Mouse (Mus musculus) cerebellum, adult (tissue): ENCODE results near the gene Pigg.
A peak's percentile ranks its signal among the peaks of the same experiment; 100 is the strongest.

ENCODE experiments used
- ATAC-seq: cut with Nextera tagmentation; 2 replicates; pipeline ENCODE4 v1.9.2; 2017; ENCODE audit warnings: mild to moderate bottlenecking, moderate library complexity, mixed read lengths; ENCODE audit not compliant: insufficient number of reproducible peaks, low FRiP score, low TSS enrichment

Gene Pigg

GRCm38 (mm10) chr5:108349511-108350148 is 37.2 kb downstream of the Pigg start:
- no peak for ATAC-seq

- ATAC-seq, result no peak
Observed at GRCm38 (mm10) chr5:108354056-108354455, 41.6 kb downstream of the Pigg start.

- no peak for ATAC-seq
Observed at GRCm38 (mm10) chr5:108357862-108358261, 45.5 kb downstream of the Pigg start.

GRCm38 (mm10) chr5:108359491-108359890 is 47.1 kb downstream of the Pigg start:
- no peak for ATAC-seq

GRCm38 (mm10) chr5:108360211-108360610 is 47.8 kb downstream of the Pigg start:
- no peak for ATAC-seq

GRCm38 (mm10) chr5:108362330-108362729 is 49.9 kb downstream of the Pigg start:
- ATAC-seq, result no peak

- no peak for ATAC-seq
Observed at GRCm38 (mm10) chr5:108366328-108366983, 54.0 kb downstream of the Pigg start.

GRCm38 (mm10) chr5:108366984-108367841 is 54.8 kb downstream of the Pigg start:
- ATAC-seq, result peak; percentile 38

- ATAC-seq, result no peak
Observed at GRCm38 (mm10) chr5:108367871-108368332, 55.5 kb downstream of the Pigg start, which contains the start of gene Gm42517. Gene Gm42517, minus strand, starts transcription at chr5:108367922.

GRCm38 (mm10) chr5:108368446-108368845 is 56.0 kb downstream of the Pigg start:
- no peak for ATAC-seq

- ATAC-seq, result peak; percentile 36; the same call in 1 of the 2 replicates
Observed at GRCm38 (mm10) chr5:108368851-108369621, 56.6 kb downstream of the Pigg start.

- ATAC-seq, result no peak
Observed at GRCm38 (mm10) chr5:108369964-108370363, 57.6 kb downstream of the Pigg start.

GRCm38 (mm10) chr5:108374079-108374478 is 61.7 kb downstream of the Pigg start:
- ATAC-seq, result no peak

- no peak for ATAC-seq
Observed at GRCm38 (mm10) chr5:108376059-108376458, 63.6 kb downstream of the Pigg start.

- no peak for ATAC-seq
Observed at GRCm38 (mm10) chr5:108378346-108378745, 65.9 kb downstream of the Pigg start.

GRCm38 (mm10) chr5:108385632-108386031 is 73.2 kb downstream of the Pigg start:
- ATAC-seq, result no peak

- no peak for ATAC-seq
Observed at GRCm38 (mm10) chr5:108386449-108386848, 74.0 kb downstream of the Pigg start.

GRCm38 (mm10) chr5:108388201-108388600 is 75.8 kb downstream of the Pigg start, which contains the start of gene Pde6b:
Gene Pde6b, plus strand, starts transcription at chr5:108388391.
- no peak for ATAC-seq

GRCm38 (mm10) chr5:108389744-108390143 is 77.3 kb downstream of the Pigg start:
- ATAC-seq, result no peak
